In genomic region chr8:80869881-80870328, GRCm38 (mm10) we compare ENCODE assay signal across 8 mouse cellular contexts. TPM values are rescaled to one million over a fixed set of nuclear protein-coding genes. Genes with fewer than 3 reads are reported as not detected.
A peak's percentile ranks its signal among the peaks of the same experiment; 100 is the strongest.
DNase-seq lines count a peak whose midpoint lies in the region; ATAC-seq and TF ChIP-seq lines count a peak whose summit lies in the region.

No protein-coding gene starts in this region.

- no peak overlapping the region for H3K4me3 ChIP-seq in embryonic facial prominence, embryonic 14.5 days (ENCODE audit: low read depth, low read length)
- H3K4me3 ChIP-seq in heart, embryonic 13.5 days: no peak overlapping the region
- H3K4me3 ChIP-seq in midbrain, embryonic 10.5 days: no peak overlapping the region
- no peak overlapping the region for H3K4me3 ChIP-seq in cerebellum, adult 2 months (replicated peaks; ENCODE audit: insufficient read depth, low read depth, low read length)

- peak; percentile 44 for DNase-seq in layer of hippocampus, adult 11-12 months (ENCODE audit: low spot score)
- no peak for DNase-seq in layer of hippocampus, postnatal 25 days (ENCODE audit: extremely low spot score in 1 of 2, low spot score in 1 of 2)
- peak; percentile 66 for DNase-seq in embryonic facial prominence, embryonic 14.5 days (ENCODE audit: low spot score)
- no peak for DNase-seq in midbrain, embryonic 10.5 days (ENCODE audit: low spot score)
- no peak for DNase-seq in thymus, adult 18-20 months
- DNase-seq in cerebellum, adult 2 months: no peak
- no peak for DNase-seq in cerebellum, adult 18-20 months

- H3K4me1 ChIP-seq in embryonic facial prominence, embryonic 14.5 days (ENCODE audit: control insufficient read depth, insufficient read depth, low read length): peaks cover 47% of the 10 kb centered on the region
- H3K4me1 ChIP-seq in heart, embryonic 13.5 days: peaks cover 95% of the 10 kb centered on the region
- peaks cover 61% of the 10 kb centered on the region for H3K4me1 ChIP-seq in midbrain, embryonic 10.5 days
- peaks cover 22% of the 10 kb centered on the region for H3K4me1 ChIP-seq in cerebellum, adult 2 months (ENCODE audit: control insufficient read depth, insufficient read depth, low read length)

- TF ChIP-seq CTCF in cerebellum, adult 2 months (IDR thresholded peaks at IDR 0.05; ENCODE audit: borderline replicate concordance, insufficient read depth, low read depth, low read length): no peak

- peak; percentile 38; the same call in 1 of the 2 replicates for ATAC-seq in embryonic facial prominence, embryonic 14.5 days (ENCODE audit: low read depth)
- no peak for ATAC-seq in heart, embryonic 13.5 days (ENCODE audit: extremely low read depth, insufficient number of reproducible peaks, low FRiP score, low TSS enrichment)

- no peaks in the 10 kb centered on the region for H3K27me3 ChIP-seq in embryonic facial prominence, embryonic 14.5 days (replicated peaks; ENCODE audit: control insufficient read depth, insufficient read depth, low read length)
- H3K27me3 ChIP-seq in heart, embryonic 13.5 days (replicated peaks): no peaks in the 10 kb centered on the region
- H3K27me3 ChIP-seq in midbrain, embryonic 10.5 days (ENCODE audit: low read depth, poor library complexity, severe bottlenecking): no peaks in the 10 kb centered on the region
- no peaks in the 10 kb centered on the region for H3K27me3 ChIP-seq in cerebellum, adult 2 months (ENCODE audit: control insufficient read depth, insufficient read depth, low read length)

- 60% methylated on average over 11 of the region's 11 CpGs for WGBS in embryonic facial prominence, embryonic 14.5 days
- 57% methylated on average over 11 of the region's 11 CpGs for WGBS in heart, embryonic 13.5 days
- 86% methylated on average over 11 of the region's 11 CpGs for WGBS in midbrain, embryonic 10.5 days
- 84% methylated on average over 11 of the region's 11 CpGs for WGBS in cerebellum, adult 2 months

- no peaks in the 10 kb centered on the region for H3K9me3 ChIP-seq in embryonic facial prominence, embryonic 14.5 days (ENCODE audit: control insufficient read depth, low read length)
- H3K9me3 ChIP-seq in heart, embryonic 13.5 days: no peaks in the 10 kb centered on the region
- no peaks in the 10 kb centered on the region for H3K9me3 ChIP-seq in midbrain, embryonic 10.5 days (replicated peaks)

- no peak overlapping the region for H3K4me2 ChIP-seq in embryonic facial prominence, embryonic 14.5 days (ENCODE audit: low read depth, low read length)
- H3K4me2 ChIP-seq in heart, embryonic 13.5 days: peak overlapping the region; percentile 68

- no peak for TF ChIP-seq POLR2A in cerebellum, adult 2 months (IDR thresholded peaks at IDR 0.05; ENCODE audit: borderline replicate concordance, insufficient read depth, low read length)

- 0 out of 2 replicates have a peak, but pooled peaks cover 8% of the 10 kb centered on the region for H3K36me3 ChIP-seq in embryonic facial prominence, embryonic 14.5 days (ENCODE audit: control insufficient read depth, insufficient read depth, low read length)
- H3K36me3 ChIP-seq in heart, embryonic 13.5 days: peaks cover 6% of the 10 kb centered on the region
- H3K36me3 ChIP-seq in midbrain, embryonic 10.5 days: no peaks in the 10 kb centered on the region

- peak overlapping the region; percentile 38; the same call in 1 of the 2 replicates for H3K9ac ChIP-seq in embryonic facial prominence, embryonic 14.5 days (ENCODE audit: low read depth, low read length)
- H3K9ac ChIP-seq in heart, embryonic 13.5 days: peak overlapping the region; percentile 75

- H3K27ac ChIP-seq in embryonic facial prominence, embryonic 14.5 days (replicated peaks; ENCODE audit: low read depth, low read length): peak overlapping the region; percentile 59
- peak overlapping the region; percentile 94 for H3K27ac ChIP-seq in heart, embryonic 13.5 days (replicated peaks)
- peak overlapping the region; percentile 17; the same call in 1 of the 2 replicates for H3K27ac ChIP-seq in midbrain, embryonic 10.5 days (replicated peaks)
- H3K27ac ChIP-seq in cerebellum, adult 2 months (ENCODE audit: insufficient read depth, low read length): no peak overlapping the region

RNA-seq across cellular contexts. Expression of gene Gab1, which starts 10.4 kb away (rescaled TPM):
- 10 to 100 TPM; 20.0 to 23.0 TPM for total RNA-seq in layer of hippocampus, postnatal 25 days (2021)
- 30.3 and 34.8 TPM in 2 replicates for polyA plus RNA-seq in embryonic facial prominence, embryonic 14.5 days (2014; fragmentation: Nextera tagmentation; extraction: Ambion mirVana)
- polyA plus RNA-seq in heart, embryonic 13.5 days (2015; fragmentation: Nextera tagmentation; extraction: Ambion mirVana): 26.6 and 28.8 TPM in 2 replicates
- polyA plus RNA-seq in midbrain, embryonic 10.5 days (2016; fragmentation: Nextera tagmentation; extraction: Ambion mirVana): 12.9 and 13.0 TPM in 2 replicates
- 29.9 and 34.0 TPM in 2 replicates for polyA plus RNA-seq in cerebellum, adult 2 months (2012; rRNA removed)

Comparison
In these comparisons a context has a peak if more than half of its experiments do, and no peak if none do; other contexts are left out.
1. DNase-seq: peak in layer of hippocampus, adult 11-12 months (single experiment) and embryonic facial prominence, embryonic 14.5 days (single experiment); none in layer of hippocampus, postnatal 25 days (0 of 2), midbrain, embryonic 10.5 days (single experiment), thymus, adult 18-20 months (0 of 2), cerebellum, adult 2 months (0 of 2) and cerebellum, adult 18-20 months (0 of 2).